Mouse (Mus musculus) cerebellum, adult 18-20 months (tissue): Measurements from ENCODE around the gene Hist1h2aa.

ENCODE experiments used
- DNase-seq, 2 experiments: peaks; one replicate each; pipeline ENCODE4 v3.0.0; 2021

Gene Hist1h2aa

GRCm38 (mm10) chr13:23946254-23946653, 12.0 kb downstream of the Hist1h2aa start:
- no peak for DNase-seq

DNA sequence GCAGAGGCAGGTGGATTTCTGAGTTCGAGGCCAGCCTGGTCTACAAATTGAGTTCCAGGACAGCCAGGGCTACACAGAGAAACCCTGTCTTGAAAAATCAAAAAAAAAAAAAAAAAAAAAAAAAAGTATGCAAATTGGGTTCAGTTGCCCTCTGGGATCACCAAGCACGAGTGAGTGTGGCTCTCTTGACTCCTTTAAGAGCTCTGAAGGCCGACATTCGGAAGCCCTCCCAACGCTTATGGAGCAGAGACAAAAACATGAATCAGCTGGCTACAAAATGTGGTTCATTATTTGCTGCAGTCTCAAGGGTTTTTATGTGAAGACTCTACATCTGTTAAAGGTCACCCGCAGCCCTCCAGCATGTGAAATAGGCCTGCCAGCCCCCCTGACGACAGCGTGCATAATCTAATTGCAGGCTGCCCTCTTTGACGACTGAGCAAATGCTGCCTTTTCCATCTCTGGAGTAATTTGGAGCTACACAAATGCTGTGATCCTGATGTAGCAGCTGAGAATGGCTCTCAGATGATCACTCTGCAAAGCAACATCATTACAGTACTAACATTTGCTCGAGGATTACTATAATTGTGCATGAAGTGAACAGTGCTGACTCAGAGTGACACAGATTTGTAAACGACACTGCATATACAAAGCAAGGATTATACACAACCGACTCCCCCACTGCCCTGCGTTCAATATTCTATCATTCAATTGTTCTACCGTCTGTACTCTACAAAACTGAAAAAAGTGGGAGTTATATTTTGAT, 15.4 kb downstream of the Hist1h2aa start:
- DNase-seq = no peak

DNA sequence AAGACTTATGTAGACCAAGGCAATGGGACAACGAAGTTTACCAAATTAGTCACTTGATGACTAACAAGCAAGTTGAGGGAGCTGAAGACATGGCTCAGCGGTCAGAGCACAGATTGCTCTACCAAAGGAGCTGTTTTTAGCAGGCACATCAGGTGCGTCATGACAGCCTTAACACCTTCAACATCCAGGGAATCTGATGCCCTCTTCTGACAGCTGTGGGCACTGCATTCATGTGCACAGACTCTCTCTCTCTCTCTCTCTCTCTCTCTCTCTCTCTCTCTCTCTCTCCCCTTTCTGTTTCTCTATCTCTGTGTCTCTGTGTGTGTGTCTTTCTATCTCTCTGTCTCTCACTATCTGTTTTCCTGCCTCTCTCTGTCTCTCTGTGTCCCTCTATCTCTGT, 16.7 kb downstream of the Hist1h2aa start:
- no peak for DNase-seq

DNA sequence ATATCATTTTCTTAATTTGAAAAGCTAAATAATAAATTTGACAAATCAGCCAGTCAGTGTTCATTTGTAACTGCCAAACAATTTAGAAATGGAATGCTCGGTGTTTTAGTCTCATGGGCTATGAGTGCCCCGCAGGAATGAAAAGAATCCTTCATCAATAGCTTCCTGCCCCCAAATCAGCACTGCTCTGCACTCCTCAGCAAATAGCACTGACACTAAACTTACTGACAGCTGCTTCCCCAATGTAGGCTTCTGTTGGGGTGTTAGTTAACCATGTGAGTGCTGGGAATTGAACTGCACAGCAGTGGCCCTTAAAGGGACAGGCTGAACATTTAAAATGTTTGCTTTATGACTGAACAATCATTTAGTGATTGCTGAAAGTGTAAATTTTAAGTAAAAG, 25.5 kb downstream of the Hist1h2aa start:
- no peak for DNase-seq

- no peak for DNase-seq
Measured at GRCm38 (mm10) chr13:23964909-23965308, 30.6 kb downstream of the Hist1h2aa start.

GRCm38 (mm10) chr13:23971870-23972269, 37.6 kb downstream of the Hist1h2aa start:
- DNase-seq = no peak

DNA sequence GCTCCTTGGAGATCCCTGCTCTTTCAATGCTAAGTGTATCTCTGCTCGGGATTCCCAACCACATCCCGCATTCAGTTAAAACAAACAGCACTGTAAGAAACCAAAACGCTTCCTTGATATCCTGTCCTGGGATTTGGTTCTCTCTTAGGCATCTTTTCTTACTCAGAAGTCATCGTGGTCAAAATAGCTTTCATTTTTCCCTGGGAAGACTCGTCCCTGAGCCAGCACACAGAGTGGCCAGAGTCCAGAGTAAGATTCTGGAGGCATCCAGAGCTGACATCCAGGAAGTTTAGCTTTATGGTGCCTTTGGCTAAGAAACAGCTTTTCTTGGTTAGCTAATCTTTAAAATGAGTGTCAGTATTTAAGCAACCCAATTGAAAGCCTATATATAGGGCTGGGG, 38.0 kb downstream of the Hist1h2aa start:
- DNase-seq = no peak
